Mouse (Mus musculus) layer of hippocampus, postnatal 36 days (tissue): Measurements from ENCODE around the gene Bri3. TPM values are rescaled to one million over a fixed set of nuclear protein-coding genes. Genes with fewer than 3 reads are reported as not detected.
A peak's percentile ranks its signal among the peaks of the same experiment; 100 is the strongest.
"Not testable (repeated sequence)": the region's sequence is repeated elsewhere in the genome, so short reads cannot be mapped to it uniquely, and the experiment has no call there.

ENCODE experiments used
- DNase-seq, 2 experiments: peaks; one replicate each; pipeline ENCODE4 v3.0.0; 2022
- total RNA-seq, 2 experiments: library from RNA; stranded (reverse); gene quantifications; 2 replicates each; pipeline ENCODE4 v1.2.3; 2021

The Bri3 gene
- total RNA-seq, 2 experiments from 2014 or later: 61.9 to 63.7 TPM

DNA sequence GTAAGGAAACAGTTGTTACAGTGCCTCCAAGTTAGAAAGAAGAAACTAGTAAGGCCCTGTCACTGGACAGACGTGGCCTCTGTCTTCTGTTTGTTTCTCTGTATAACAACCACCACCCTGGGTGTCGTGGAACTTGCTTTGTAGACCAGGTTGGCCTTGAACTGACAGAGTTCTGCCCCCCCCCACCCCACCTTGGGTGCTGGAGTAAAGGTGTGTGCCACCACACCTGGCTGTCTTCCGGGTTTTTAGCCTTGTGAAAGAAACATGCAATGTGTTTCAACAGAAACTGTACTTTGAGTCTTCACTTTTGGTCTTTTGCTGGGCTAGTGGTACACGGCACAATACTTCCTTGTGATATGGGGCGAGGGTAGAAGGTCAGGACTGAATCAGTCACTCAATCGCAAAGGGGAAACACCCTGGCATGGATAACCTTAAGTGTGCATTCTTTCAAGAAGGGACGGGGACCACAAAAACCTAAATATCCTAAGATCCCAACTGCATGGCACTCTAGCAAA lies 51.9 kb downstream of the Bri3 start:
- DNase-seq: no peak

DNA sequence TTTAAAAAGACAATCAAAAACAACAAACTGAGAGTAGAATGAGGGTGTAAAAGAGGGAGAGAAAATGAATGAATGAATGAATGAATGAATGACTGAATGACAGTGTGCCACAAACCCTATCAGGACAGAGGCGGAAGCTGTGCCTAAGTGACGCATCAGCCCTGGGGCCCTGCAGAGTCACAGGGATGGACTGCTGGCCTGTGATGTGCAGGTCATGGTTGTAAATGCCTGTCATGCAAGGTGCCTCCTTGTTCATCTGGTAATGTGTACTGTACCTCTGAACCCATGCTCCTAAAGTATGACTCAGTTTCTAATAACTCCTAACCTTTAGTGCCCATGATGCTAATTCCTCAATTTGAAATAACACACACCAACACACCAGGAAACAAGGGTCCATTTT lies 58.8 kb downstream of the Bri3 start:
- no peak for DNase-seq

DNA sequence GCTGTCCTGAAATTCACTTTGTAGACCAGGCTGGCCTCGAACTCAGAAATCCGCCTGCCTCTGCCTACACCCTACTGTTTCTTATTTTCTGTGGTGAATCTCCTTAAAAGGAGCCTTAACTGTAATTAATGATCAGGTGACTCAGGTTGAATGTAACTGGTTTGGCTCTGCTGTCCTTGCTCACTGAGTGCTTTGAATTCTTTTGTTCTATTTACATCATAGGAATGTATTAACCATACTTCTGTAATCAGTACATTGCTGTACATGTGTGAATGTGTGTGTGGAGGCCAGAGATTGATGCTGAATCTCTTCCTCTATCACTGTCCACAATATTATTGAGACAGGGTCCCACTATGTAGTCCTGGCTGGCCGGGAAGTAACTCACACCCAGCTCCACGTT lies 64.7 kb downstream of the Bri3 start:
- no peak for DNase-seq

DNA sequence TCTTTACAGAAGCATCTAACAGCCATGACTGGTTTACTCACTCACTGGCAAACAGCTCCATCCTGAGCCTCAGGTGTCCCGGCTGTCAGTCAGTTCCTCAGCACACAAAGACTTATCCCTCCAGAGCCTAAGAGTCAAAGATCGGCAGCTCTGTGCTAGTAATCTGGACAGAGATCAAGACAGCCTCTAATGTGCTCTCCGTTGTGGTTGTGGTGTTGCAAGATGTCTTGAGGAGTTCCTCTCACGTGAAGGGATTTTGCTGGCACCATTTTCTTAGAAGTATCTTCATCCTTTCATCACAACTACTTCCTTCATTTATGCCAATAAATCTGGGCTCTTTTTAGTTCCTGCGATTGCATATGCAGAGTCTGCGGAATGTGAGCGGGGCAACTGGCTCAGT lies 67.9 kb downstream of the Bri3 start:
- no peak for DNase-seq

DNA sequence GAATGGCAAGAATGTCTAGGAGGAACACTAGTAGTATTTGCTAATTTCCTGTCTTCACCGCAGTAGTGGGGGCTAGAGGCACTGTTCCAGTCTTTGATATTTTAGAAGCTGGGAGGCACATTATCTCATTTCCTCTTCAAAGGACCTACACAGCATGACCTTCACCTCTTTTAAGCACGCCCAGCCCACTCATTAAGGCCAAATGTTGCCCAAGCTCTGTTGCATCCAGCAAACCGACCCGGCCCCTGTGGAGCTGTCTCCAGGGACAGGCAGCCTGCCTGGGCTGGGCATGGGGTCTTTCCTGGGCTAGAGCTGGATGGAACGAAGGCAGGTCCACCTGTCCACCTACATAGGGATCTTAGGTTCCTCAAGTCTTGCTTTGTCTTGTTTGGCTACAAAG lies 69.1 kb downstream of the Bri3 start:
- no peak for DNase-seq

DNA sequence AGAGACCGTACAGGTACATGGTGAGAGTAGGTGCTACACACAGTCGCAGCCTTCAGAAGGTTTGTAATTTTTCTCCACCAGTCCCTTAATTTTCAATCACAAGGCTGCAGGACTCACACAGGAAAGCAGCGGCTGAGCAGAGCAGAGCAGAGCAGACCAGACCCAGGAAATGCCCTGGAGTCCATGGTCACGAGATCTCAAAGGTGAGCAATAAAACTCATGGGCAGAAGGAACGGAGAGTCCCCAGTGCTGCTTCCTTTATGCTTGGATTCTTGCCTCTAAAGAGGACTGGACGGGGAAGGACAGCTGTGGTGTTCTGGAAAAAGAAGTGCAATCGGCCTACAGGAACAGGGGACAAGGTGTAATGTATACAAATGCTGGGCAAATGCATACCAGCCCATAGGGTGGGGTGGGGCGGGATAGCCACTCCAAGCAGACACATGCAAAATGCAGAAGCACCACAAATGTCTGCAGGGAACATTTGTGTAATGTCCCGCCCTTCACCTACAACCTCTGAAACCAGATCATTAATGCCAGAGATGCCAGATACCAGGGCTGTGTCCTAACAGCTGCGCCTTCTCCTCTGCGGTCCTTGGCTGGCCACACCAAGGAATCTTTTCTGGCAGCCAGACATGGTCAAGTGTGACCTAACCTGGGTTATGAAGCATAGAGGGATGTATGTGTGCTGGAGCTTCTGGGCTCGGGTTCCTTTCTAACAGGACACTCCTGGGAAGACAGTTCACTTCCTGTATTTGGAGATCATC lies 70.7 kb downstream of the Bri3 start:
- DNase-seq: no peak

DNA sequence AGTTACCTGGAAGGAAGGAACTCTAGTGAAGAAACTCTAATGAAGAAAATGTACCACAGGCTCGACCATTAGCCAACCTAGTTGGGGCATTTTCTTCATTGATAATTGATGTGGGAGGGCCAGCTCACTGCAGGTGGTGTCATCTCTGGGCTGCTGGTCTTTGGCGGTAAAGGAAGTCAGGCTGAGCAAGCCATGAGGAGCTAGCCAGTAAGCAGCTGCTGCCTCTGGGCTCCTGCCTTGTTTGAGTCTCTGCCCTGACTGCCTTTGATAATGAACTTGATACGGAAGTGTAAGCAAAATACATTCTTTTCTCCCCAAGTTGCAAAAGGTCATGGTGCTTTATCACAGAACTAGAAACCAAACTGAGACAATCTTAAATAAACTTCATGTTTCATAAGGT lies 72.2 kb downstream of the Bri3 start:
- no peak for DNase-seq

DNA sequence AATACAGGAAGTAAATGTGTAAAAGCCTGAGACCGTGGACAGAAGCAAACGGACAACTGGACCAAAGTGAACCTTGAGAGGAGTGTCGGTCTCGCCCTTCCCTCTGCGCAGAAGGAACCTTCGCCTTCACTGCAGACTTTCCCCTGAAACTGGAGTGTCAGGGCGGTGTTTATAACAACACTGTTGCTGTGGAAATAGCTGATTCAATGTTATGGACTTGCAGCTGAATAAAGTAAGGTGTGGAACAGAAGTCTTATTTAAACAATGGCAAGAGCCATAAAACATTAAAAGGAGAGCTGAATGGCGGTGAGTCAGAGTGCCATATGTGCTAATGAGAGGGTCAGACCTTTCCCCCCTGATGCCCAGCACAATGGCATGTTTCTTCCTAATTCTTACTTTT lies 73.2 kb downstream of the Bri3 start:
- no peak for DNase-seq

DNA sequence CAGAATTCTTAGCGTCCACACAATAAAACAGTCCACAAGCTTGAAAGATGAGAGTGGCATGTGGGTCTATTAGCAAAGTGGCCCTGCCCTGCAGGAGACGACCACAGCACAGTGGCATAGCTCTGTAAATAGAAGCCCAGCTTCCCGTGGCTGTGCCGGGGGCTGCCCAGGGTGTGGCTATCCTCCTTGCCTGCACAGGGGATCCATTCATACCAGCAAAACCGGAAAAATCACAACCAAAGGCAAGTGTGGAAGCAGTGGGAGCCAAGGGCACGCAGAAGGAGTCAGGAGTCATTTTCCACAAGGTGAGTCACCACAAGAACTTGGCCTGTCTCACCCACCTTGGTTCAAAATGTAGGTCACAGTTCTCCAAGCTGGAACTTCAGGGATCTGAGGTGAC lies 74.0 kb downstream of the Bri3 start:
- DNase-seq: no peak

DNA sequence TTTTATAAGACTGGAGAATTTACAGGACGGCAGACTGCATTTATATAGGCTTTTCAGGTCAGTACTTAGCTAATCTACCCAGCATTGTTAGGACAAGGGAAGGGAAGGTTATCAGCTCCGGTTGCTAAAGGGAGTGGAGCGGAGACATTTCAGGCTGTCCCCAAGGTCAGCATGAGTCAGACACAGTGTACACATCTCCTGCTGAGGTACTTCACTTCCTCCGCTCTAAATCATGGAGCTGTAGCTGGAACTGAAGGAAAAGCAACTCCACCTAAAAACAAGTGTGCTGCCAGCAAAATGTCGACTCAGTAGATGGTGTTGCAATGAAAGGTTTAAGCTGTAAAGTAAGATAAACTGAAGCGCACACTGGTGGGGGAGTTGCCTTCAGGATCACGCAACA lies 77.4 kb downstream of the Bri3 start:
- DNase-seq: no peak

DNA sequence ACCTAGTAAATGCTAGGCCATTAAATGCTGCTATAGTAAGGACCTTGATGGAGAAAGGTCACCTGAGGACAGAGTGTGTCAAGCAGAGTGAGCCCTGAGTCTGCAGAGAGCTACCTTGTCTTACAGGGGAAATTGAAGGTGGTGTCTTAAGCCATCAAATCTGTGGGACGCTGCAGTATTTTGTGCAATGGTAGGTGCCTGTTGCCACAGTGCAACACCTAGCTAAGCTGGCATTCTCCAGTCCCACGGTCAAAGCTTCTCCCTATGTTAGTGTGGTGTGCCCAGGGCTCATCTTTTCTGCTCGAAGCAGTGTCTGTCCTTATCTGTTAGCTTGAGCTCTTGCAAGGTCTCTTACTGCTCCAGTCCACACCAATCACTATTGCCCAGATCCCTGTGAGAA lies 78.5 kb downstream of the Bri3 start:
- no peak for DNase-seq

DNA sequence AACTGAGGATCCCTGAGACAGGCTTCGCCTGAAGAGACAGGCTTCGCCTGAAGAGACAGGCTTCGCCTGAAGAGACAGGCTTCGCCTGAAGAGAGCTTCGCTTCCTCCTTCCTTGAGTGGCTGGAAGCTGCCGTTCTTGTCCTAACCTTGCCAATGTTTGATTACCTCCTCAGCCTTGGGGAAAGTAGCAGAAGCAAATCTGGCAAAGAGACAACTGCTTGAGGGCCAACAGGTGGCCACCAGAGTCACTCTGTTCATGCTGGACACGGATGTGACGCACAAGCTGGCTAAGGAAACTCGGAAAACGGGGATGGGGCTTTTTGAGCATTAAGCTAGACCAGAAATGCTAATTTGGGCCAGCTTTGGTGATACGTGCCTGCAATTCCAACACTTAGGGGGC lies 89.8 kb downstream of the Bri3 start:
- no peak for DNase-seq

DNA sequence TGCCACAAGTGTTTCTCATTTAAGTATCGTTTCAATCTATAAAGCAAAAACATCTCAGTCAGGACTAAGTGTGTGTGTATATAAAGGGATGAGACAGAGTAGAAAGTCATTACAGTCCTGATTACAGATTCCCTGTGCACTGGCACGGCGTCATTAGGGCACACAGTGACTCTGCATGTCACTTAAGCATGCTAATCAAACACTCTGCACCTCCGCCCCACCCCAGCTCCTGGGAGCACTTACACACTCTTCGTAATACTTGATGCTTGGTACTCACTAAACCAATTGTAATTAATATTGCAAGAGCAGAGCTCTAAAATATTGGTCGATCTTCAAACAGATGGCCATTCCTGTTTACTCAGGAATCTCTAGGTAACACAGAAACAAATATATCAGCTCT lies 91.1 kb downstream of the Bri3 start:
- DNase-seq: not testable (repeated sequence)

DNA sequence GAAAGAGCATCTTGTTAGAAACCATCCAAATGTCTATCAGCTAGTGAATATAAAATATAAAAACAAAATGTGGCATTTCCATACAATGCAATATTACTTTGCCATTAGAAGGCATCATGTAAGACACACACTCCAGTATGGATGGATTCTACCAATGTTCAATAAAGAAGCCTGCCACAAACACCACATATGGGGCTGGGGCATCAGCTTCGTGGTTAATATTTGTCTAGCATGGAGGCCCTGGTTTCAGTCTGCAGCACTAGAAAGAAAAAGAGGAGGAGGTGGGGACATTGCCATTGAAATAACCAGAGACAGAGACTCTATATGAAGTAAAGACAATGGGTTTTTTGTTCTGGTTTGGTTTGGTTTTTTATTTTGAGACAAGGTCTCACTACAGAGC lies 94.5 kb downstream of the Bri3 start:
- DNase-seq: no peak

DNA sequence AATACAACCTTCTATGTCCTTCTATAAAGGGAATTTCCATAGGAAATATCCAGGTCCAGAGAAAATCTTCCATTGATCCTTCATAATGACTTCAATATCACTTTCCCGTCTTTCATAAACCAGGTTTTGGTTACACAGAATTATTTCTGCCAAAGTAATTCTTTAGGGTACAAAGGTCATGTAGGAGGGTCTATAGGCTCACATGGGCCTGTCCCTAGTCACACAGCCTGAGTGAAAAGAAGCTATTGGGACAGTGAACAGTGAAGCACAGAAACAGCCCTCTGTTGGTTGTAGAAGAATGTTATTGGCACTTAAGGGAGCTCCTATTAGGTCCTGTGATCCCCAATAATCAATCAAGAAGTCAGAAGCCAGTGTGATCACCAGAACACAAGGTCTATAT lies 96.8 kb downstream of the Bri3 start:
- DNase-seq: no peak

DNA sequence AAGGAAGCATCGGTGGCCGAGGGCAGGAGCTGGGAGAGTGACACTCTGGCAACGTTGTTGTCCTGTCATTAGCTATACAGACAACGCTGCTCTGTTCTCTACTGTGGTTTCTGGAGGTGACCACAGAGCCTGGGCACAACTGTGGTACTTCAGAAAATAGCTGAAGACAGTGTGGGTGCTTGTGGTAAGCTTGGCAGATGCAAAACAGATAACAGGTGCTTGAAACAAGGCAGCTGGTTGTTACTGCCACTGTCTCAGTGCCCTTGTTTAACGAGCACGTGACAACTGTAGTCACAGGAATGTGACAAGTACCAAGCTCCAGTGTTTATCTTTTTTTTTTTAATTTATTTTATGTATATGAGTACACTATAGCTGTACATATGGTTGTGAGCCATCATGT lies 100.4 kb downstream of the Bri3 start:
- no peak for DNase-seq

DNA sequence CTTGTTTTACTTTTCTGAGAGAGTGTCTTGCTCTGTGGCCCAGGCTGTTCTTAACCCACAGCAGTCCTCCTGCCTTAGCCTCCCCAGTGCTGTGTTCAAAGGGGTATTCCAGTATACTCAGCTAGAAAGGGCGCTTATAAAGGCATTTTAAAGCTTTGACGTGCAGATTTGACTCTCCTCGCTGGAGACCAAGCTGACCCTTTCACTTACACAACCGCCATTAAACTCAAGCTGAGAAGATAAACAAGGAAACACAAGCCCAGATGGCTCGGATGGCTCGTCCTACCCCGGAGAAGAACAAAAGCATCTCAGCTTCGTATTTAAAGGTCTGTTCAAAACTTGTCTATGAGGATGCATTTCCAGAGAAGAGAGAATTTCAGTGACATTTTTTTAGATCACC lies 106.9 kb downstream of the Bri3 start:
- DNase-seq: no peak

DNA sequence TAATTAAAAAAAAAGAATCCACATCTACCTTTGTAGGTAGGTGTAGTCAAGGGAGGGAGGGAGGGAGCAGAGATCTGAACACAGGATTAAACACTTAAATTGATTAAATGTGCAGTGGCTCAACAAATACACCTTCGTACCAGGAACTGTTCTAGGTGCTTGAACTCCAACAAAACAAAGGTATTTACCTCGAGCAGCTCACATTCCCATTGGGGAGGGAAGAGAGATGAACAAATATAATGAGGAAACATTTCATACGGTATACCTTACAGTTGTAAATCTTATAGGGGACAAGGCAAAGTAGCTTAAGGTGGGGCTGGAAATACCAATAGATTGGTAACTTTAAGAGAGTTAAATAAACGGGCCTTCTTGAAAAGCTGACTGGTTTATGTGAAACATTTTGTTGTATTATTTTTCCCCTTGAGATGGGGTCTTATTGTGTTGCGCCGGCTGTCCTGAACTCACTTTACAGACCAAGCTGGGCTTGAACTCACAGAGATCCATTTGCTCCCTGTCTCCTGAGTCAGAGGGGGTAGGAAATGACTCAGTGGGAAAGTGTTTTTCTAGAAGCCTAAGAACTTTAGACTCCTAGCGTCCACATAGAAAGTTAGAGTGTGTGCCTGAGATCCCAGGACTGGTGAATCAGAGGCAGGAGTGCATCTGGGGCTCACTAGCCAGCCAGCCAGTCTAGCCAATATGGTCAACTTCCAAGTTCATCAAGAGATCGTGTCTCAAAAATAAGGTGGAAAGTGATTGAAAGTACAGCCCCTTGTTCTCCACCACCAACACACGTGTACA lies 108.2 kb downstream of the Bri3 start:
- DNase-seq: no peak

DNA sequence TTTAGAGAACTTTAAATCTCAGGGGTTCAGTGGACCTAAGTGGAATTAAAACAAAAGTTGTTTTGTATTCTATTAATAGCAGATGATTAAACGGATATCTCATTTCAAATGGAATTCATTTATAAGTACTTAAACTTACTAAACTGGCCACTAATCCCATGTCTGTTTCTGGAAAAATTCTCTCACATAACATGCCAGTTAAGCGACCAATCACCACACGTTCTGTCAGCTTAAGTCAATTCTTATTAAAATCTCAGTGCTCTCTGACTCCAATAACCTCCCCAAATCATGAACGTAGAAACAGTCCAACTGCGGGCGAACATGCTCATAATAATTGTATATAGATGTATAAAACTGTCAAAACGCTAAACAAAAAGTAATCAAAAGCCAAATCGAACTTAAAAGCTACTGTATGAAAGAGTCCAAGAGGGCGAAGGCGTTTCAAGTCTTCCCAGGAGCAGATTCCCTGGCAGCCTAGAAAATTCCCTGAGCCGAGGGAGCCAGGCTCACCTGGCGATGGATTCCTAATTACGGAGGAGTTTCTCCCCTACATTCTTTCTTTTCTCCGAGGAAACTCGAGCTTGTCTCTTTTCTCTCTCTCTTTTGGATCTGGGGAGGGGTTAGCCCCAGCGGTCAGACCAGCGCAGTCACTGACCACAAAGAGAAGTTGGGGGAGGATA lies 112.7 kb downstream of the Bri3 start:
- no peak for DNase-seq

DNA sequence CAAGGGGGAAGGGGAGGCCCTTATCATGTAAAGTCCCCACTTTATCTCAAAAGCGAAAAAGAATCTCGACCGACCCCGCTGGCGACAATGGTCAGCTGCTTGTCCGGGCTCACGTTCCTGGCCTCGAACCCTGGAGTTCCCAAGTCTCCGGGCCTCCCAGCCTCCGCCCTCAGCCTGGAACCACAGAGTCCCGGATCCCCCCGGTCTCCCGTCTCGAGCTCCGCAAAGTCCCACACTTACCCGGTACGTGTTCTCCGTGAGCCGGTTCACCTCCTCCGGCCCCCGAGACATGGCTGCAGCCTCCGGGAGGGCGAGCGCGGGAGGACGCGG lies 113.3 kb downstream of the Bri3 start:
- DNase-seq: no peak

DNA sequence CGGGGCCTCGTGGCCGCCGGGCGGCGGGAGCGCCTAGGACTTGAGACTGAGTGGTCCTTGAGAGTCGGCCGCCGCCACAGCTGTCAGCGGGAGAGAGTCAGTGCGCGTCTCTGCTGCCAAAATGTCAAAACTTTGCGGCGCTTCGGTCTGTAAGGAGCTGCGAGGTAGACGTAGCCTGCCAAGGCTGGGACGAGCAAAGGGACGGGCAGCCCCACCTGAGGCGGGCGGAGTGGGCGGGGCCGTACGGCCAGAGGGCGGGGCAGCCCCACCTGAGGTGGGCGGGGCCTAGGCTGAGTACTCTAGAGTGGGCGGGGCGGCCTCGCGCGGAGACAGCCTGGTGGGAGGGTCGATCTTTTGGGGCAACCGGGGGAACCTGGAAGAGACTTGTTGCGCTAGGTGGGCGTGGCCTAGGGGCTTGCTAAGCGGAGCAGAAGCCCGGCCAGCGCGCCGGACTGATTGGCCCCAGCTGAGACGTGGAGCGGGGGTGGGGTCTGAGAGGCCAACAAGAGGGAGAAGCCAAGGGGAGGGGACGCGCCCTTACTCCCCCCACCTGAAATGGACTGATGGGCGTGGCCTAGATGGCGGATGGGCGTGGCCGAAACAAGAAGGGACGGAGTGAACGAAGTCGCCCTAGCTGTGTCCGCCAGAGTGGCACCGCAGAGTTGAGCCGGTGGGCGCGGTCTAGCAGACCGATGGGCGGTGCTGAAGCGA lies 113.8 kb downstream of the Bri3 start, which contains the start of gene Baiap2l1:
Gene Baiap2l1, minus strand, starts transcription at position 232 of the 711 bp plus-strand sequence.
- peak; percentile 18 to 29 for DNase-seq

DNA sequence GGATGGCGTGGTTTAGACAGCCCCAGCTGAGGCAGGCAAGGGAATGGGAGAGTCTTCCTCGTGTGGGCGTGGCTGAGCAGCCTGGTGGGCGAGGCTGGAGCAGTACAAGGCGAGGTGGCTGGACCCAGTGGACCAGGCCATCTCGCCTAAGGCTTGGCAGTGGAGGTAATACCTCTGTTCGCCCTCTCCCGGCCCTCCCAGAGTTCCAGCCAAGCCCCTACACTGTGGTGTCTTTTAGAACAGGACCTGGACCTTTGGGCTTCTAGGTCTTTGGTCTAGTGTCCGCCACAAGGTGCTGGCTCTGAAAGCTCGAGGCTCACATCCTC lies 114.3 kb downstream of the Bri3 start:
- DNase-seq: no peak

DNA sequence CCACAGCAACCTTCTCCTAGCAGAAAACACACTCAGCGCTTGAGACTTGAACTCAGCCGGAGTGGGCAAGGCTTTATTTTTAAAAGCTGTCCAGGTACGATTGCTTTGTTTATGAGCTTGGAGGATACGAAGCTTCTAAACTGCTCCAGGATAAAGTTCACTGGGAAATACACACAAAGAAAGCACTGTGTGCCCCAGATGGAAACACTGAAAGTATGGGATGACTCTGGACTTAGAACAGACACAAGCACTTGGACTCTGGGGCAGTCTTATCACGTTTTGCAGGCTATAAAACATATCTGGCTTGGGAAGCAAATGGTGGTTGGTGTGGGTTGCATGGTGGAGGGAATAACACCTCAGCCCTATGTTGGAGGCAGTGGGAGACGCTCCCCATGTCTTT lies 115.6 kb downstream of the Bri3 start:
- no peak for DNase-seq
